Mouse (Mus musculus) liver, embryonic 14.5 days (tissue): ENCODE measurements around the gene Acot5. TPM values are rescaled to one million over a fixed set of nuclear protein-coding genes. Genes with fewer than 3 reads are reported as not detected.

Experiments used
- ATAC-seq: fragments of 200-750 bp; cut with Nextera tagmentation; 2 replicates; pipeline ENCODE4 v1.8.0; 2017; ENCODE audit warnings: moderate number of reproducible peaks, mild to moderate bottlenecking, moderate library complexity; ENCODE audit not compliant: insufficient read depth
- DNase-seq, 3 experiments: peaks; one replicate each; pipeline ENCODE4 v3.0.0-alpha.2; 2012 to 2013; ENCODE audit warnings: low read depth in 3 of 3, low spot score in 3 of 3
- H3K27ac ChIP-seq: fragments of 300-500 bp; sonication (generic); 2 replicates; pipeline ENCODE4 v1.5.1; 2014; ENCODE audit warnings: moderate library complexity, mild to moderate bottlenecking, control low read depth, inconsistent platforms
- H3K27me3 ChIP-seq: fragments of 300-500 bp; sonication (generic); 2 replicates; pipeline ENCODE4 v1.6.1; 2014; ENCODE audit warnings: mild to moderate bottlenecking, low read length, moderate library complexity; ENCODE audit not compliant: control insufficient read depth, insufficient read depth
- H3K36me3 ChIP-seq: fragments of 300-500 bp; sonication (generic); replicated peaks from 2 replicates; pipeline ENCODE4 v1.6.1; 2014; ENCODE audit warnings: low read depth; ENCODE audit not compliant: control insufficient read depth, insufficient read depth
- H3K4me1 ChIP-seq, 2 experiments: fragments of 200-500 bp in 1 of 2; fragments of 300-500 bp in 1 of 2; sonication (generic) in 1 of 2; replicated peaks; 2 replicates each; pipeline ENCODE4 v1.6.1; 2012 to 2014; ENCODE audit warnings: antibody characterized with exemption in 1 of 2, inconsistent platforms in 1 of 2, low read length in 1 of 2; ENCODE audit not compliant: control insufficient read depth in 2 of 2, insufficient read depth in 2 of 2
- H3K4me2 ChIP-seq: fragments of 300-500 bp; sonication (generic); 2 replicates; pipeline ENCODE4 v1.6.1; 2014; ENCODE audit warnings: low read depth, mild to moderate bottlenecking, control low read depth, moderate library complexity
- H3K4me3 ChIP-seq, 2 experiments: fragments of 200-500 bp in 1 of 2; fragments of 300-500 bp in 1 of 2; sonication (generic) in 1 of 2; 2 replicates each; pipeline ENCODE4 v1.5.1; 2012 to 2014; ENCODE audit warnings: low read depth in 2 of 2, low read length in 2 of 2, mild to moderate bottlenecking in 2 of 2, control low read depth in 1 of 2, inconsistent platforms in 1 of 2, moderate library complexity in 1 of 2; ENCODE audit not compliant: insufficient read depth in 1 of 2
- H3K9ac ChIP-seq: fragments of 300-500 bp; sonication (generic); replicated peaks from 2 replicates; pipeline ENCODE4 v1.6.1; 2014; ENCODE audit warnings: mild to moderate bottlenecking, control low read depth, moderate library complexity
- H3K9me3 ChIP-seq: fragments of 300-500 bp; sonication (generic); 2 replicates; pipeline ENCODE4 v1.6.1; 2016; ENCODE audit warnings: low read length, mixed read lengths; ENCODE audit not compliant: control insufficient read depth
- CTCF ChIP-seq: IDR thresholded peaks from 2 replicates; pipeline ENCODE4 v1.5.1; 2016; ENCODE audit warnings: antibody characterized with exemption, low read depth, control low read depth
- EP300 ChIP-seq: IDR thresholded peaks from 2 replicates; pipeline ENCODE4 v1.6.1; 2016; ENCODE audit warnings: antibody characterized with exemption, low read depth
- WGBS: fragments of 180-500 bp; shearing (Covaris S2); extraction: QIAGEN DNeasy Blood & Tissue Kit; methylation state at CpG from one replicate; pipeline ENCODE4 v1.1.7; 2014; ENCODE audit not compliant: insufficient replicate concordance; 5-methylcytosine and 5-hydroxymethylcytosine counted together
- polyA plus RNA-seq, 2 experiments: library from polyadenylated mRNA; depleted of rRNA in 1 of 2; stranded (reverse) in 1 of 2; unstranded in 1 of 2; fragments of >200 nt; fragmentation: Nextera tagmentation in 1 of 2; extraction: Ambion mirVana in 1 of 2; gene quantifications; 2 replicates each; pipeline versions ENCODE4 v1.2.1 to v1.2.3; 2012 to 2014

Gene Acot5
- polyA plus RNA-seq, 2 experiments = not detected

GRCm38 (mm10) chr12:84119584-84119983 is 50.5 kb downstream of the Acot5 start:
- Histone ChIP-seq H3K4me1 (no peaks in the 10 kb centered on the region; a peak in 1 of 4 replicates), H3K9me3 (no peaks in the 10 kb centered on the region), H3K27ac (no peak overlapping the region), H3K36me3 (no peaks in the 10 kb centered on the region), H3K27me3 (no peaks in the 10 kb centered on the region), H3K4me3 (no peak overlapping the region), H3K9ac (no peak overlapping the region), H3K4me2 (no peak overlapping the region)
- WGBS = 75% methylated on average over 5 of the region's 5 CpGs
- ATAC-seq (no peak), DNase-seq (no peak)
- TF ChIP-seq EP300 = no peak
- TF ChIP-seq CTCF = no peak

Other genes starting within 250 kb of the Acot5 start
- gene Numb, start 147.4 kb upstream of the Acot5 start, polyA plus RNA-seq (2012; rRNA removed) = 13.1 and 14.0 TPM in 2 replicates
- gene Numb, start 147.4 kb upstream of the Acot5 start, polyA plus RNA-seq (2014; fragmentation: Nextera tagmentation; extraction: Ambion mirVana) = 9.7 and 11.3 TPM in 2 replicates
- 7.8 and 8.1 TPM in 2 replicates for gene Riox1, start 118.7 kb upstream of the Acot5 start, polyA plus RNA-seq (2012; rRNA removed)
- gene Riox1, start 118.7 kb upstream of the Acot5 start, polyA plus RNA-seq (2014; fragmentation: Nextera tagmentation; extraction: Ambion mirVana) = 6.8 and 7.3 TPM in 2 replicates
- gene Heatr4, start 84.5 kb upstream of the Acot5 start, polyA plus RNA-seq (2012; rRNA removed) = not detected in 2 replicates
- gene Heatr4, start 84.5 kb upstream of the Acot5 start, polyA plus RNA-seq (2014; fragmentation: Nextera tagmentation; extraction: Ambion mirVana) = not detected in 2 replicates
- gene Acot2, start 81.5 kb upstream of the Acot5 start, polyA plus RNA-seq (2012; rRNA removed) = 2.7 and 2.9 TPM in 2 replicates
- gene Acot2, start 81.5 kb upstream of the Acot5 start, polyA plus RNA-seq (2014; fragmentation: Nextera tagmentation; extraction: Ambion mirVana) = 5.5 and 6.0 TPM in 2 replicates
- gene Acot1, start 59.8 kb upstream of the Acot5 start, polyA plus RNA-seq (2012; rRNA removed) = 12.8 and 14.7 TPM in 2 replicates
- 28.3 and 35.7 TPM in 2 replicates for gene Acot1, start 59.8 kb upstream of the Acot5 start, polyA plus RNA-seq (2014; fragmentation: Nextera tagmentation; extraction: Ambion mirVana)
- gene Acot4, start 30.9 kb upstream of the Acot5 start, polyA plus RNA-seq (2012; rRNA removed) = 4.8 and 5.0 TPM in 2 replicates
- gene Acot4, start 30.9 kb upstream of the Acot5 start, polyA plus RNA-seq (2014; fragmentation: Nextera tagmentation; extraction: Ambion mirVana) = 7.9 and 8.4 TPM in 2 replicates
- not detected in 2 replicates for gene Gm49366, start 30.4 kb upstream of the Acot5 start, polyA plus RNA-seq (2012; rRNA removed)
- not detected in 2 replicates for gene Gm49366, start 30.4 kb upstream of the Acot5 start, polyA plus RNA-seq (2014; fragmentation: Nextera tagmentation; extraction: Ambion mirVana)
- gene Acot3, start 17.2 kb upstream of the Acot5 start, polyA plus RNA-seq (2012; rRNA removed) = 2.0 and 2.6 TPM in 2 replicates
- gene Acot3, start 17.2 kb upstream of the Acot5 start, polyA plus RNA-seq (2014; fragmentation: Nextera tagmentation; extraction: Ambion mirVana) = 3.7 and 4.4 TPM in 2 replicates
- 0.87 and 1.0 TPM in 2 replicates for gene Acot6, start 31.3 kb downstream of the Acot5 start, polyA plus RNA-seq (2012; rRNA removed)
- gene Acot6, start 31.3 kb downstream of the Acot5 start, polyA plus RNA-seq (2014; fragmentation: Nextera tagmentation; extraction: Ambion mirVana) = 0.48 and 0.77 TPM in 2 replicates
- gene Dnal1, start 45.0 kb downstream of the Acot5 start, polyA plus RNA-seq (2012; rRNA removed) = 0.39 and 0.44 TPM in 2 replicates
- 0.04 and 0.15 TPM in 2 replicates for gene Dnal1, start 45.0 kb downstream of the Acot5 start, polyA plus RNA-seq (2014; fragmentation: Nextera tagmentation; extraction: Ambion mirVana)
- 0.09 and 0.10 TPM in 2 replicates for gene Pnma1, start 79.2 kb downstream of the Acot5 start, polyA plus RNA-seq (2012; rRNA removed)
- gene Pnma1, start 79.2 kb downstream of the Acot5 start, polyA plus RNA-seq (2014; fragmentation: Nextera tagmentation; extraction: Ambion mirVana) = 0.05 and 0.11 TPM in 2 replicates
- gene Elmsan1, start 149.6 kb downstream of the Acot5 start, polyA plus RNA-seq (2012; rRNA removed) = 3.9 and 4.3 TPM in 2 replicates
- 4.5 and 5.1 TPM in 2 replicates for gene Elmsan1, start 149.6 kb downstream of the Acot5 start, polyA plus RNA-seq (2014; fragmentation: Nextera tagmentation; extraction: Ambion mirVana)
- gene Ptgr2, start 215.9 kb downstream of the Acot5 start, polyA plus RNA-seq (2012; rRNA removed) = 7.4 and 13.3 TPM in 2 replicates
- 22.9 and 24.1 TPM in 2 replicates for gene Ptgr2, start 215.9 kb downstream of the Acot5 start, polyA plus RNA-seq (2014; fragmentation: Nextera tagmentation; extraction: Ambion mirVana)
- gene Zfp410, start 247.5 kb downstream of the Acot5 start, polyA plus RNA-seq (2012; rRNA removed) = 19.1 and 23.6 TPM in 2 replicates
- 35.1 and 37.3 TPM in 2 replicates for gene Zfp410, start 247.5 kb downstream of the Acot5 start, polyA plus RNA-seq (2014; fragmentation: Nextera tagmentation; extraction: Ambion mirVana)